Mouse (Mus musculus) limb, embryonic 14.5 days (tissue): ENCODE data around the gene Fhod1. TPM values are rescaled to one million over a fixed set of nuclear protein-coding genes. Genes with fewer than 3 reads are reported as not detected.

Source experiments
- ATAC-seq: fragments of 200-750 bp; cut with Nextera tagmentation; 2 replicates; pipeline ENCODE4 v1.8.0; 2017; ENCODE audit warnings: low read depth, moderate number of reproducible peaks, moderate TSS enrichment; ENCODE audit not compliant: low FRiP score
- DNase-seq: peaks from one replicate; pipeline ENCODE4 v3.0.0-alpha.2; 2015; ENCODE audit warnings: low spot score
- H3K27ac ChIP-seq: fragments of 300-500 bp; sonication (generic); replicated peaks from 2 replicates; pipeline ENCODE4 v1.5.1; 2014; ENCODE audit warnings: low read depth, mild to moderate bottlenecking, low read length, moderate library complexity, mixed read lengths
- H3K27me3 ChIP-seq: fragments of 300-500 bp; sonication (generic); 2 replicates; pipeline ENCODE4 v1.6.1; 2014; ENCODE audit warnings: low read length, mixed read lengths; ENCODE audit not compliant: control insufficient read depth, insufficient read depth
- H3K36me3 ChIP-seq: fragments of 300-500 bp; sonication (generic); 2 replicates; pipeline ENCODE4 v1.6.1; 2014; ENCODE audit warnings: mild to moderate bottlenecking, low read length, moderate library complexity, mixed read lengths; ENCODE audit not compliant: control insufficient read depth, insufficient read depth
- H3K4me1 ChIP-seq: fragments of 300-500 bp; sonication (generic); 2 replicates; pipeline ENCODE4 v1.6.1; 2014; ENCODE audit warnings: antibody characterized with exemption, low read length, mixed read lengths; ENCODE audit not compliant: control insufficient read depth, insufficient read depth
- H3K4me2 ChIP-seq: fragments of 300-500 bp; sonication (generic); replicated peaks from 2 replicates; pipeline ENCODE4 v1.6.1; 2014; ENCODE audit warnings: low read depth, mild to moderate bottlenecking, low read length, moderate library complexity; ENCODE audit not compliant: severe bottlenecking
- H3K4me3 ChIP-seq: fragments of 300-500 bp; sonication (generic); replicated peaks from 2 replicates; pipeline ENCODE4 v1.5.1; 2014; ENCODE audit warnings: low read length
- H3K9ac ChIP-seq: fragments of 300-500 bp; sonication (generic); 2 replicates; pipeline ENCODE4 v1.6.1; 2014; ENCODE audit warnings: mild to moderate bottlenecking, low read depth, low read length, moderate library complexity; ENCODE audit not compliant: severe bottlenecking
- H3K9me3 ChIP-seq: fragments of 300-500 bp; sonication (generic); 2 replicates; pipeline ENCODE4 v1.6.1; 2016; ENCODE audit warnings: low read length; ENCODE audit not compliant: control insufficient read depth
- POLR2A ChIP-seq: fragments of 200-500 bp; IDR thresholded peaks from 2 replicates; pipeline ENCODE4 v1.8.0; 2012; ENCODE audit warnings: inconsistent platforms, mild to moderate bottlenecking, moderate library complexity, borderline replicate concordance; ENCODE audit not compliant: insufficient read depth, insufficient read length; ENCODE audit errors: extremely low read depth
- WGBS: fragments of 180-500 bp; shearing (Covaris S2); extraction: QIAGEN DNeasy Blood & Tissue Kit; methylation state at CpG from one replicate; pipeline ENCODE4 v1.1.7; 2014; 5-methylcytosine and 5-hydroxymethylcytosine counted together
- polyA plus RNA-seq, 2 experiments: library from polyadenylated mRNA; depleted of rRNA in 1 of 2; stranded (reverse) in 1 of 2; unstranded in 1 of 2; fragments of >200 nt; fragmentation: Nextera tagmentation in 1 of 2; extraction: Ambion mirVana in 1 of 2; gene quantifications; 2 replicates each; pipeline versions ENCODE4 v1.2.1 to v1.2.3; 2012 to 2014

Fhod1 gene
- 24.4 and 30.7 TPM in 2 replicates for polyA plus RNA-seq (2012; rRNA removed)
- polyA plus RNA-seq (2014; fragmentation: Nextera tagmentation; extraction: Ambion mirVana) = 2.7 and 2.8 TPM in 2 replicates

DNA sequence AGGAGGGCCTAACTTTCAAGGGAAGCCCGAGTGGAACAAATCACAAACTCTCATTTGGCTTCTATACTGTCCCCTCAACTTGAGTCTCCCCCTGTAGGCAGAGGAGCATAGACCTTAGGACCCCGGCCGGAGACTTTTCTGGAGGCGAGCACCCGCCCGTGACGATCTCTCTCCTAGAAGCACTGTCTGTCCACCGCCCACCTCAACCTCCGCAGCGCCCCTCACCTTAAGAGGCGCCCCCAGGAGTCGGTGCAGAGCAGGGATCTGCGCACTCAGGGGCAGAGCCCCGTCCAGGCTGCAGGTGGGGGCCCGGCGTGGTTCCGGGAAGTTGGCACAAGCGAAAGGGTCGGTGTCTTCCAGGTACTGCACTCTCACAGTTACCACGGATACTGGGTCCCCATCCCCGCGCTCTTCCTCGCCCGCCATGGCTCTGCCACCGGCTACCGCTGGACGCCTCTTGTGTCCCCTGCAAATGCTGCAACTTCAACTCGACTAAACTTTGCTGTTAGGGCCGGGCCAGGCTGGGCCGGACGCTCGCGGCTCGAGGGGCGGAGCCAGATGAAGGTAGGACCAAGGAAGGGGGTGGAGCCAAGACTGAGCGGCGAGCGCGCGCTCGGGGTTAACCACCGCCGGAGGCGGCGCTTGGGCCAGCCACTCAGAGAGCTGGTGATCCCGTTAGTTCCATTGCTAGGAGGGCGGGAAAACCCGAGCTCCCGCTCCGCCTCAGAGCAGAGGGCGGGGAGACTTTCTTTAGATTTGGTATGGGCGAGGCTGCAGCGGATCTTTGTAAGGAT, at the start of gene Fhod1:
Gene Fhod1 (minus strand): TSS at position 526 of the 794 bp plus-strand sequence.
- peak within 1 kb of the TSS; percentile 76 for H3K27ac ChIP-seq
- H3K9me3 ChIP-seq = no peaks in the 10 kb centered on the region
- 0 out of 2 replicates have a peak, but pooled peaks have one; percentile 58 for TF ChIP-seq POLR2A
- H3K4me3 ChIP-seq = peak within 1 kb of the TSS; percentile 68
- H3K4me2 ChIP-seq = peak within 1 kb of the TSS; percentile 70
- no peaks in the 10 kb centered on the region for H3K27me3 ChIP-seq
- no peaks in the 10 kb centered on the region for H3K36me3 ChIP-seq
- peak; percentile 99 for DNase-seq
- H3K4me1 ChIP-seq = peaks cover 16% of the 10 kb centered on the region
- ATAC-seq = peak; percentile 90
- H3K9ac ChIP-seq = peak within 1 kb of the TSS; percentile 70
- 3% methylated on average over 46 of the region's 53 CpGs for WGBS

DNA sequence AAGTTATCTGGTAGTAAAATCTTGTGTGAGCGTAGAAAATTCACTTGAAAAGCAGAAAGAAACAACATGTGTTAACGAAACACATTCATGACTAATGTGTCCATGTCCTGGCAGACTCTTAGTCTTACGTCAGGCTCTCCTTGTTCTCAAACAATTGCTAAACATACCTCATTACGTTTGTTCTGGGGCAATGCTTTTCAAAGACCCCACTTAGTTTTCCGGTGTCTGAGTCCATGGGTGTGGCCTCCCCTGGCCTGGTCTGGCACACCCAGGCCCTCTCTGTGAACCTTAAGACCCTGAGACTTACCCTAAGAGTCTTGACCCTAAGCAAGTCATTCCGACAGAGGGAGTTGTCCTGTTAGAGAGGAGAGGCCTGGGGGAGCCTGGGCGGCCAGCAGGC, 46.2 kb upstream of the Fhod1 start:
- H3K27me3 ChIP-seq = no peaks in the 10 kb centered on the region
- no peak for DNase-seq
- no peak overlapping the region for H3K4me3 ChIP-seq
- no peak overlapping the region for H3K9ac ChIP-seq
- no peak overlapping the region for H3K27ac ChIP-seq
- no peak overlapping the region for H3K4me2 ChIP-seq
- ATAC-seq = no peak
- no peaks in the 10 kb centered on the region for H3K4me1 ChIP-seq
- 77% methylated on average over 7 of the region's 7 CpGs for WGBS
- no peak for TF ChIP-seq POLR2A
- H3K36me3 ChIP-seq = no peaks in the 10 kb centered on the region
- H3K9me3 ChIP-seq = no peaks in the 10 kb centered on the region

DNA sequence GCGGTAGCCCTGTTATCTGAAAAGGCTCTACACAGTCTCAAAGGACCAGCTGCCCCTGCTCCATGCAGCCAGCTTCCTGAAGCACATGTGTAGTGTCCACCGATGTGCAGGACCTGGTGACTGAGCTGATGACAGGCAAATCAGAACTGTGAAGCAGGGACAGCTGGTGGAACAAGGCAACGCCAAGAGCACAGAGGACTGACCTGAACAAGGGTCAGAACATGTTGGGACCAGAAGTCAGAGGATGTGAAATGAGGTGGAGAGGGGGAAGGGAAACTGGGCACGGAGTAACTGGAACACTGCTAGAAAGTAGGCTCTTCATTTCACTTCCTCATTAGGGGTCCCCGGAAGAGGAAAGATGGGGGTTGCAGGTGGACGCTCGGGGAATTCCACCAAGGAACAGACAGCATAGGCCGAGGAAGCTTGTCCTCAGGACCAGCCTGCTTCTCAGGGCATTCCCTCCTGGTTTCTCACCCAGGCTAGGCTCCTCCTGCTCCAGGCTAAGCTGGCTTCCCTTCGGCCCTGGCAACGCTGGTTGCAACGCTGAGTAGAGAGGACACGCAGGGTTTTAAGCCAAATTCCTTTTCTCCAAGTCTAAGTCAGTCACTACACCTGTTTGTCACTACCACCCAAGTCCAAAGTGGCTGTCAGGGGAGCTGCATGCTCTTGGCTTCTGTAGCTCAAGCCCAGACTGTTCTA, 45.5 kb upstream of the Fhod1 start:
- DNase-seq = no peak
- 83% methylated on average over 12 of the region's 12 CpGs for WGBS
- Histone ChIP-seq H3K4me2 (no peak overlapping the region), H3K9ac (no peak overlapping the region), H3K27me3 (no peaks in the 10 kb centered on the region), H3K36me3 (no peaks in the 10 kb centered on the region), H3K27ac (no peak overlapping the region), H3K9me3 (no peaks in the 10 kb centered on the region), H3K4me3 (no peak overlapping the region), H3K4me1 (0 out of 2 replicates have a peak, but pooled peaks cover 6% of the 10 kb centered on the region)
- no peak for TF ChIP-seq POLR2A
- no peak for ATAC-seq

DNA sequence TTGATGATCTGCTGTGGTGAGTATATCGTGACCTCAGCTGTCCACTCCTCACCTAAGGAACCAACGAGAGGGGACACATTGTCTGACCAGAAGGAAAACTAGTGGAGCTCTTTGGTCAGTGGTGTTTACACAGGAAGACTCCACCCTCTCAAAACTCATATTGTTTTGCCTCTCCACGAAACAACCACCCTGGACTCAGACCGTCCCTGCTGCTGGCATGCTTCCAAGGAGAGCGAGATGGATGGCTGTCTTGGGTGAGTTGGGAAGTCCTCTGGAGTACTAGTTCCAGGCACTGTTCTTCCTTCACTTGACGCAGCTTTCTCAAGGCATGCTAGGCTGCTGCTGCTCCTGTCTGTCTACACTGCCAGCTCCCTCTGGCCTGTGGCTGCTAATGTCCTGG, 41.3 kb upstream of the Fhod1 start:
- Histone ChIP-seq H3K4me2 (no peak overlapping the region), H3K9me3 (no peaks in the 10 kb centered on the region), H3K9ac (no peak overlapping the region), H3K36me3 (no peaks in the 10 kb centered on the region), H3K4me1 (peaks cover 26% of the 10 kb centered on the region), H3K27ac (no peak overlapping the region), H3K27me3 (no peaks in the 10 kb centered on the region), H3K4me3 (no peak overlapping the region)
- TF ChIP-seq POLR2A = no peak
- WGBS = 69% methylated on average over 6 of the region's 6 CpGs
- DNase-seq (no peak), ATAC-seq (no peak)

DNA sequence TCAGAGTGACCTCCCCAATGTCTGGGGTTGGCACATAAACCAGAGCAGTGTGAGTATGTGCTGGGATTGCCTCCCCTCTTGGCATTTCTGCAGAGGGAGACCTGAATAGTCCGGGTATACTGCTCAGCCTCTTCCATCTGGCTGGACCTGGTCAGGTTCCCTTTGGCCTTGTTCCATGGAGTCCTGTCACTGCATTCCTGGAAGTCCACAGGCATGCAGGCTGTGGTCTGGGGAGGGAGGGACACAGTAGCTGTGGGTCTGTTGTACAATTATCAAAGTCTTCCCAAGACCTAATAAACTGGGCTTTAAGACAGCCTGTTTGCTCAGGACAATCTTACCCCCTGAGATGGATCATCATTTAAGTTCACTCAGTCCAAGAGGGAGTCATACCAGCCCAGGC, 39.4 kb upstream of the Fhod1 start:
- H3K4me1 ChIP-seq = peaks cover 26% of the 10 kb centered on the region
- H3K27ac ChIP-seq = no peak overlapping the region
- H3K4me3 ChIP-seq = no peak overlapping the region
- H3K9ac ChIP-seq = no peak overlapping the region
- no peak overlapping the region for H3K4me2 ChIP-seq
- 33% methylated on average over 1 of the region's 1 CpGs for WGBS
- H3K36me3 ChIP-seq = no peaks in the 10 kb centered on the region
- DNase-seq = peak; percentile 49
- no peaks in the 10 kb centered on the region for H3K9me3 ChIP-seq
- no peaks in the 10 kb centered on the region for H3K27me3 ChIP-seq
- no peak for TF ChIP-seq POLR2A
- ATAC-seq = 0 out of 2 replicates have a peak, but pooled peaks have one; percentile 32
